Mouse (Mus musculus) kidney, adult 8-10 months (tissue): ENCODE results near the gene Gpr55.
A peak's percentile ranks its signal among the peaks of the same experiment; 100 is the strongest.
"Not testable (repeated sequence)": the region's sequence is repeated elsewhere in the genome, so short reads cannot be mapped to it uniquely, and the experiment has no call there.

Source experiments
- DNase-seq, 2 experiments: peaks; one replicate each; pipeline ENCODE4 v3.0.0; 2022

Gpr55 gene

GRCm38 (mm10) chr1:85960873-85961272 is at the start of gene Gpr55:
Gene Gpr55 (minus strand): TSS chr1:85961007.
- no peak for DNase-seq

DNA sequence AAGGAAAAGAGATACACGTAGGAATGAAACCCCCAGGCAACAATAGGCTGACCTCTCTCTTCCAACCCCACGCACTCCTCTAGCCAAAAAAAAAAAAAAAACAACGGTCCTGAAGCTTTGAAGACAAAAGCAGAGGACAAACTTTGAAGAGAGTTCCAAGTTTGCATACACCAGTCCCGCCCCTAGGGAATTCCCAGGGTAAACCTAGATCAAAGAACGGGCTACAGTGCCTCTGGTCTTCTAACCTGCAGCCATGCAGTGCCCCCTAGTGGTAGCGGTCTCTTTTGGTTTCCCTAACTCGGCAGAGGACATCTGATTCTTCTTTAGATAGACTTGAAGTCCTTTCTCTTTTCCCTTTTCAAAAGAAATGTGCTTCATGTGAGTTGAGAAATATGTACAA is 47.0 kb upstream of the Gpr55 start:
- DNase-seq, result peak; percentile 64 to 88

GRCm38 (mm10) chr1:86006040-86006439 is 45.2 kb upstream of the Gpr55 start:
- no peak for DNase-seq

DNA sequence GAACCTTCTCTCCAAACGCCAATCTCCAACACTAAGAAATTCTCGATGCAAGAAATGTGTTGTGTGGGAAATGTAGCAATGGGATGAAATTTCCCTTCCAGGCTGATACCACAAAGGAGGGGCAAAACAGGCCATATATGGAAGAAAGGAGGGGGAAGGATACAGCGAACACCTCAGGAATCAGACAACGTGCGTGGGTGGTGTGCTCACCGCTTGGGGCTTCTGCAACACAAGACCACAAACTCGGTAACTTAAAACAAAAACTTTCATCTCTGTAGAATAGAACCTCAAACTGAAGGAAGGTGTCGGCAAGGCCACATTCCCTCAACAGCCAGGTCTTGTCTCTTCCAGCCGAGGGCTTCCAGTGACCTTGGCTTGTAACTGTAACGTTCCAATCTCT is 44.7 kb upstream of the Gpr55 start:
- DNase-seq, result no peak

DNA sequence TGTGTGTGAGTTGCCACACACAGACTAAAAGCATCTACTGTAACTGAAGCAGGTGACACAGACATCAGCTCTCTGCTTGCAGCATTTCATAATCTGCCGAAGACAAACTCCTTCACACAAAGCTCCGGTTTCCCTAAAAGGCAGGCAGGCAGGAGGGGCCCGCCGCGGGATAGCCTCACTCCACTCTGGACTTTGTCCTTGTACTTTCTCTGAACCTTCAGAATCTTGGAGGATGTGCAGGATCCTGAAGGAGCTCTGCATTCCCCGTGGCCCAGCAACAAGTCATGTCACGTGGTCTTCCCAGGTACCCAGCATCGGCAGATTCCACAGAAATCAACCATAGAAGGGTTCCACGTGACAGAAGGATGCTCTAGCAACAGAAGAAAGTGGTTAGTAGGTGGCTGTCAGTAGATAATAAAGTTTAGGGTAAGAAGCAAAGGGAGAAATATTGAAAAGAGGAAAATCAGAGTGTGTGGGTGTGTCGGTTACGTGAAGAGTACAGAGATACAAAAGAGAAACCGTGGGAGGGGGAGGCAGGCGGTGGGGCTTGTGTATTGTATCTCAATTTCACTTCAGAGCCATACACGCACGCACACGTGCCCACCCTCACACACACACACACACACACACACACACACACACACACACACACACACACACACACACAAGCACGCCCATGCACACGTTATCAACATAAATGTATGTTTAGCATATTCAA is 39.2 kb upstream of the Gpr55 start:
- no peak for DNase-seq

DNA sequence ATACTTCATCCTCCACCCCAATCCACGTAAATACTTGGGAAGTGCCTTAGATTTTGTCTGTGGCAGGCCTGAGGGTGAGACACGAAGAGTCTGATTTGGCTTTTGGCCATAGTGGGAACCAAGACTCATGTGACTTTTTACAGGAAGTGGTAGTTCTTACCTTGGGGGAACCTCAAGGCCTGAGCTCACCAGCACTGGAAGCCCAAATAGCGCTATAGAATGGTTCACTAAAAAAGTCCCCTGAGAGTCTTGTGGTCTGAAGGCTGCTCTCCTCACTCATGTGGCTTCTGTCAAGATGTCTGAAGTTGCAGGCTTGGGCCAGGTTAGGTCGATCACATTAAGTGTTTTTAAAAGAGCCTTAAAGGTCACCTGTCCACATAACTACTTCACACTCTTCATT is 37.2 kb upstream of the Gpr55 start:
- DNase-seq, result no peak

GRCm38 (mm10) chr1:85997221-85997620 is 36.4 kb upstream of the Gpr55 start:
- no peak for DNase-seq

DNA sequence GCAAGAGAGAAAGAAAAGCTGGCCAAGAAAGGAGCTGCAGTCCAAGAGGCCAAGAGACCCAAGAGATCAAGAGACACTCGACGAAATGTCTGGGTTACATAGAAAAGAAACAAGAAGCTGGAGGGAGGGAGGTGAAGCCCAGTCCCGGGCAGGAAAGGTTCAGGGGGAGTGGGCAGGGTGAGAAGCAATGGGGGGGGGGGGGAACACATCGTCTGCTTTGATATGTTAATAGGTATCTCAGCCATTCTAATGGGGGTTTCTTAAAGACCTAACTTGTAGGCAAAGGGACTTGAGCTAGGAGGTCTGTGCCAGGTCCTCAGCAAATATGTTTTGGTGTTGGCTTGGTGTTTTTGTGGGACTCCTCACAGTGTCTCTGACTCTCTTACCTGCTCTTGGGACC is 32.7 kb upstream of the Gpr55 start:
- no peak for DNase-seq

DNA sequence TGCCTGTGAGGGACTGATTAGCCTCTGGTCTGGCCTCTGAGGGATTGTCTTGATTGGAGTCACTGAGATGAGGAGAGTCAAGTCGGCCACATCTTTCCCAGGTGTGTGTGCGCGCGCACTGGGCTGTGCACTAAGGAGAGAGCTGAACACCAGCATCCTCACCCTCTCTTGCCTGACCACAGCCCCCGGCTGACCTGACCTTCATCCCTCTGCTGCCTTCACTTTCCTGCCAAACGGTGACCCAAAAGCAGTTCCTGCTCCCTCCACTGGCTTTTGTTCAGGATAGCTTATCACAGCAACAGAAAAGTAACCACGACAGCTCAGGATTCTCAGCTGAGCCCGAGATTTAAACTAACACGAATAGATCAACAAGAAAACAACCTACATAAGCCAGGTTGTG is 31.4 kb upstream of the Gpr55 start:
- DNase-seq, result no peak

GRCm38 (mm10) chr1:85988882-85989281 is 28.1 kb upstream of the Gpr55 start:
- DNase-seq, result not testable (repeated sequence)

- no peak for DNase-seq
Measured at GRCm38 (mm10) chr1:85988351-85988750, 27.5 kb upstream of the Gpr55 start.

GRCm38 (mm10) chr1:85985784-85986183 is 25.0 kb upstream of the Gpr55 start:
- DNase-seq, result no peak

DNA sequence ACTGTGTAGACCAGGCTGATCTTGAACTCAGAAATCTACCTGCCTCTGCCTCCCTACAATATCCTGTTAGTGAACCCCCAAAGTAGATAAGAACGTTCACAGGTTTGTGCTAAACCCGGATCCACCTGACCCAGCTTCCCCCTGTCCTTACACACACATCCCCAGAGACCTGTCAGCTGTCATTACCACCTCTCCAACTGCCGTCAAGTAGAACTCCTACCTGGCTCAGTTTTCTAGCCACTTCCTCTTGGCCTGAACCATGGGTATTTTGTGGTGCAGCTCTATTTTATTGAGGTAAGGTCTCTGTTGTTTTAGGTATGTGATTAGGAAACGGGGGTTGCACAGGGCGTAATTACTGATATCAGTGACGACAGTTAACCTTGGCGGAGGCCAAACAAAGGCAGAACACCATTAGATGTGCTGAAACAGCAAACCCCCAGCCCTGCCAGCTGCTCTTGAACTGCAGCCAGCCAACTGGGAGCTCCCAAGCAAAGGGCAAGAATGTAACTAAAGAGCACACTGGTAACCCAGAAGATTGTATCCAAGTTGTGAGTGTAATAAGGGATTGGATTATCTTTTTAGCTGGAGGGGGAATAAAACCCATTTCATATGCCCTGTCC is 21.0 kb upstream of the Gpr55 start:
- DNase-seq, result peak; percentile 47 to 64

DNA sequence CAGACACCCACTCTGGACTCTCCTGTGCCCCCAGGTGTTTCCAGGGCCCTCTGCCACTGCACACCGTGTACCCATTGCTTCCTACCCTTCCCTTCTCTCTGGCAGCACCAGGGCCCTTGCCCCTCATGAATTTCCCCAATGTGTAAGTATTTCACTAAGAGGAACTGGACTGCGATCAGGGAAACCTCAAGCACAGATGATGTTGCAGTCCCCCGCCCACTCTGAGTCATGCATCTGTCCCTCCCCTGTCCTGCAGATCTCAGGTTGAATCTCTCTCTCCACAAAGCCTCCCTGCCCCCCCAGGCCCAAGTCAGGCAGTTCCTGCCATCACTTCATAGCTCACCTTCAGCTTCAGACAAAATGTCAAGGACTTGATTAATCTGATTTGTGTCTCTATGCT is 16.9 kb upstream of the Gpr55 start:
- DNase-seq, result no peak

GRCm38 (mm10) chr1:85973468-85973877 is 12.7 kb upstream of the Gpr55 start:
- no peak for DNase-seq

- DNase-seq, result no peak
Measured at GRCm38 (mm10) chr1:85972341-85972740, 11.5 kb upstream of the Gpr55 start.

GRCm38 (mm10) chr1:85971070-85971469 is 10.3 kb upstream of the Gpr55 start:
- DNase-seq, result no peak

GRCm38 (mm10) chr1:85969519-85969918 is 8.7 kb upstream of the Gpr55 start:
- DNase-seq, result no peak

DNA sequence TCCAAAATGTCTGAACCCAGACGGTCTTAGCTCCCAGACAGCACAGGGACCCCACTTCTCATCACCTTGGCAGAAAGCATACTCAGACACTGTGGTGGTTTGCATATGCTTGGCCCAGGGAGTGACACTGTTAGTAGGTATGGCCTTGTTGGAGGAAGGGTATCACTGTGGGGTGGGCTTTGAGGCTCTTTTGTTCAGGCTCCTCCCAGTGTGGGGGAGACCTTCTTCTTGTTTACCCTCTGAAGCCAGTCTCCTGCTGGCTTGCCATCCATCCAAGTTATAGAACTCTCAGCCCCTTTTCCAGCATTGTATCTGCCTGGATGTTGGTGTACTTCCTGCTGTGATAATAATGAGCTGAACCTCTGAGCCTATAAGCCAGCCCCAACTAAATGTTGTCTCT is 8.3 kb upstream of the Gpr55 start:
- DNase-seq, result no peak

DNA sequence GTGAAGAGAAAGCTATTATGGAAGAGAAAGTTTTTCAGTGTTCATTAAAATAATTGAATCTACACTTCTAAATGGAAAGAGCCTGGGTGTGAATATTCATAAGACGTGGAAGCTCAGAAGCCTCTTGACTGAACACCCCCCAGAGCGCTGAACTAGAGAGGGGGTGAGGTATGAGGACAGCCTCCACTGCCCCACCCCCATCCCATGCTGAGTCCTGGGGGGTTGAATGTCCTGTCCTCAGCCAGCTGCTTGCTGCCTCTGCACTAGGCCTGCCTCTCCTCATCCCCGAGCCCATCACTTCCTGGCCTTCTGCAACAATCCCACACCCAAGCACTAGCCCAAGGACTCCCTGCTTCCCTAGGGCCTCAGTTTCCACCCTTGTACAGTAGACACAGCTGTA is 5.0 kb upstream of the Gpr55 start:
- peak in 1 of 2 experiments; percentile 40 for DNase-seq

GRCm38 (mm10) chr1:85962081-85962480 is 1.3 kb upstream of the Gpr55 start:
- DNase-seq, result no peak

GRCm38 (mm10) chr1:85959889-85960276 is 924 bp downstream of the Gpr55 start:
- no peak for DNase-seq

GRCm38 (mm10) chr1:85959129-85959888 is 1.5 kb downstream of the Gpr55 start:
- DNase-seq, result no peak
